Mouse (Mus musculus): ENCODE data around the gene Fam102a. TPM values are rescaled to one million over a fixed set of nuclear protein-coding genes. Genes with fewer than 3 reads are reported as not detected.
A peak's percentile ranks its signal among the peaks of the same experiment; 100 is the strongest.

The Fam102a gene
- polyA plus RNA-seq, 1 experiment from 2014 or later, result 21.0 TPM

DNA sequence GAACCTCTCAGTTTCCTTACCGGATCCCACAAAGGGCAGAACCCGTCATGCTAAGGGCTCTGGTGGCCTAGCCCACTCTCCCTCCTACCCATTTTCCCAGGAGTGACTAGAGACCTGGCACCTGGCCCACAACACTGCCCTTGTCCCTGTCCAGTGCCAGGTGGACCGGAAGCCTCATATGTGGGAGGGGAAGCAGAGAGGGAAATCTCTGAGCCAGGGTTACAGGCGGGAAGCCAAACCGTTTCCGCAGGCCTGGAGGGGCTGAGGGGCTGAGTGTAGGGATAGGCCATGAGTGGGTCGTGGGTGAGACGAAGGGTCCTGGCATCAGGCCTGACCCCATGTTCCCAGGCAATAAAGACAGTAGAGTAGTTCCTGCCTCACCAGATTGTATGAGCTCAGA lies 63.4 kb downstream of the Fam102a start:
- H3K27me3 ChIP-seq, result no peaks in the 10 kb centered on the region
- no peak for ATAC-seq (ENCODE audit: insufficient number of reproducible peaks, low FRiP score, low TSS enrichment, low read depth)
- no peak overlapping the region for H3K4me2 ChIP-seq (replicated peaks)
- no peaks in the 10 kb centered on the region for H3K9me3 ChIP-seq (replicated peaks)
- no peak overlapping the region for H3K4me3 ChIP-seq (replicated peaks)
- peaks cover 16% of the 10 kb centered on the region for H3K4me1 ChIP-seq
- H3K9ac ChIP-seq, result no peak overlapping the region
- peaks cover 32% of the 10 kb centered on the region for H3K36me3 ChIP-seq
- WGBS, result 86% methylated on average over 8 of the region's 8 CpGs
- H3K27ac ChIP-seq (replicated peaks), result no peak overlapping the region

GRCm38 (mm10) chr2:32599409-32599808 lies 64.3 kb downstream of the Fam102a start, which contains the start of gene St6galnac6:
St6galnac6 (plus strand) TSS chr2:32599709.
- 93% methylated on average over 3 of the region's 3 CpGs for WGBS
- H3K27ac ChIP-seq (replicated peaks), result no peak within 1 kb of the TSS
- no peak within 1 kb of the TSS for H3K9ac ChIP-seq
- no peaks in the 10 kb centered on the region for H3K9me3 ChIP-seq (replicated peaks)
- peaks cover 16% of the 10 kb centered on the region for H3K4me1 ChIP-seq
- H3K4me3 ChIP-seq (replicated peaks), result no peak within 1 kb of the TSS
- H3K4me2 ChIP-seq (replicated peaks), result no peak within 1 kb of the TSS
- H3K27me3 ChIP-seq, result no peaks in the 10 kb centered on the region
- no peak for ATAC-seq (ENCODE audit: insufficient number of reproducible peaks, low FRiP score, low TSS enrichment, low read depth)
- peaks cover 23% of the 10 kb centered on the region for H3K36me3 ChIP-seq

- Histone ChIP-seq H3K27ac (replicated peaks) (peak overlapping the region; percentile 76; the same call in 1 of the 2 replicates), H3K27me3 (no peaks in the 10 kb centered on the region), H3K9me3 (replicated peaks) (no peaks in the 10 kb centered on the region), H3K36me3 (peaks cover 11% of the 10 kb centered on the region), H3K4me3 (replicated peaks) (no peak overlapping the region), H3K4me1 (peaks cover 16% of the 10 kb centered on the region), H3K9ac (no peak overlapping the region), H3K4me2 (replicated peaks) (no peak overlapping the region)
- WGBS, result 24% methylated on average over 8 of the region's 8 CpGs
- 0 out of 2 replicates have a peak, but pooled peaks have one; percentile 7 for ATAC-seq (ENCODE audit: insufficient number of reproducible peaks, low FRiP score, low TSS enrichment, low read depth)
These were observed 66.4 kb downstream of the Fam102a start for GRCm38 (mm10) chr2:32601417-32602065.

DNA sequence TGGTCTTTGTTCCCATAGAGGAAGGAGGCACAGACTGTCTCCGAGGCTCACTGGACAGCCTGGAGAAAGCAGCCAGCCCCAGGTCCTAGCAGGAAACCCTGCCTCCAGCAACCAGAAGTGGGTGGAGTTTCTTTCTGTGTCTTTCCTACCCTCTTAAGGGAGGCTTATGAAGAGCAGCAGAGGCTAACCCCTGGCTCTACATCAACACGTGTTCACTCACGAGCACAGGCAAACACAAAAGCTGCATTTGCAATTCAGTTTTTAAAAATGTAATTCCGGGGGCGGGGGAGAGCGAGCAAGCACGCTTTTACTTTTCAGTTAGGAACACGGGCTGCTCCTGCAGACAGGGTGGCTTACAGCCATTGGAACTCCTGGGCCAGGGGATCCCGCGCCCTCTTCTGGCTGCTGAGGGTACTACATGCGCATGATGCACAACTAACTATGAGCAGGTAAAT lies 67.5 kb downstream of the Fam102a start:
- peak; percentile 63; the same call in 1 of the 2 replicates for ATAC-seq (ENCODE audit: insufficient number of reproducible peaks, low FRiP score, low TSS enrichment, low read depth)
- Histone ChIP-seq H3K4me1 (peaks cover 25% of the 10 kb centered on the region), H3K4me2 (replicated peaks) (peak overlapping the region; percentile 57), H3K27ac (replicated peaks) (peak overlapping the region; percentile 76), H3K9me3 (replicated peaks) (no peaks in the 10 kb centered on the region), H3K4me3 (replicated peaks) (peak overlapping the region; percentile 41), H3K36me3 (0 out of 2 replicates have a peak, but pooled peaks cover 2% of the 10 kb centered on the region), H3K9ac (no peak overlapping the region), H3K27me3 (no peaks in the 10 kb centered on the region)
- under 1% methylated on average over 11 of the region's 11 CpGs for WGBS

GRCm38 (mm10) chr2:32604631-32605030 lies 69.5 kb downstream of the Fam102a start:
- ATAC-seq (ENCODE audit: insufficient number of reproducible peaks, low FRiP score, low TSS enrichment, low read depth), result no peak
- no peak overlapping the region for H3K9ac ChIP-seq
- peaks cover 42% of the 10 kb centered on the region for H3K4me1 ChIP-seq
- no peaks in the 10 kb centered on the region for H3K27me3 ChIP-seq
- 55% methylated on average over 10 of the region's 10 CpGs for WGBS
- no peak overlapping the region for H3K27ac ChIP-seq (replicated peaks)
- H3K4me3 ChIP-seq (replicated peaks), result no peak overlapping the region
- H3K9me3 ChIP-seq (replicated peaks), result no peaks in the 10 kb centered on the region
- H3K36me3 ChIP-seq, result no peaks in the 10 kb centered on the region
- H3K4me2 ChIP-seq (replicated peaks), result no peak overlapping the region

DNA sequence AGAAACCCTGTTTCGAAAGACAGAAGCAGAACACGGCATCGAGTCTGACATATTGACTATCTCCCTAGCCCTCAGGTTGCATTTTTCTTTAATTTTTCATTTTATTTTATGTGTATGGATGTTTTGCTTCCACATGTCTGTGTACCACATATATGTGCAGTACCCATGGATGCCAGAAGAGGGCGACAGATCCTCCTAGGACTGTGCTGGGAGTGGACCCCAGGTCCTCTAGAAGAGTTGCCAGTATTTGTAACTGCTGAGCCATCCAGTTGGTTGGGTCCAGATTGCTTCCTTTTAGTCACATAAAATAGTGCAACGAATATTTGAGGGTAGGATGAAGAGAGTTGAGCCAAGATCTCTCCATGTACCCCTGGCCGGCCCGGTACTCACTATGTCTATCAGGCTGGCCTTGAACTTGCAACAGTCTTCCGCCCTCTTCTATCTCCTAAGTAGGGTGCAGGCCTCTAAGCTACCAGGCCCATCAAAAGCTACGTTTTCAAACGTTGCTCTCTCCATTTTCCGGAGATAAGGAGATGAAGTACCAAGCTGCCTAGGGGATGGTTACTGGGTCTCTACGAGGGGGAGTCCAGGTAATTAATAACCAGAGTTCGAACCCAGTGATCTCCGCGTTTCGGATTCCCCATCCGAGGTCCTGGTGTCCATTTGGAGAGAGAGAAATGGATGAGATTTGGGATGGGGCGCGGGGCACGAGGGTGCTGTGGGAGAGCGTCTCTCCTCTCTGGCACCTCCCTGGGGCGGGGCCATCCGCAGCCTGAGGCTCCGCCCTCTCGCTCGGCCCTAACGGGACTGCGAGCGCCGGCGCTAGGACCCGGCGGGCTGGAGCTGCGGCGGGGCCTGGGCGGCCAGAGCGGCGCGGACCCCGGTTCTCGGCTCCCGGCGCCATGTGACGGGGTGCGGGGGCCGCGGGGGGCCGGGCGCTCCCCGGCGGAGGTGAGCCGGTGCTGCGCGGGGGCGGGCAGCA lies 71.3 kb downstream of the Fam102a start:
- Histone ChIP-seq H3K4me1 (peaks cover 54% of the 10 kb centered on the region), H3K36me3 (no peaks in the 10 kb centered on the region), H3K9me3 (replicated peaks) (no peaks in the 10 kb centered on the region), H3K4me2 (replicated peaks) (peak overlapping the region; percentile 94), H3K4me3 (replicated peaks) (peak overlapping the region; percentile 74), H3K27ac (replicated peaks) (peak overlapping the region; percentile 75), H3K9ac (peak overlapping the region; percentile 65), H3K27me3 (no peaks in the 10 kb centered on the region)
- WGBS, result 10% methylated on average over 55 of the region's 55 CpGs
- peak; percentile 68 for ATAC-seq (ENCODE audit: insufficient number of reproducible peaks, low FRiP score, low TSS enrichment, low read depth)

- Histone ChIP-seq H3K9me3 (replicated peaks) (no peaks in the 10 kb centered on the region), H3K4me1 (peaks cover 44% of the 10 kb centered on the region), H3K4me3 (replicated peaks) (peak overlapping the region; percentile 74), H3K27ac (replicated peaks) (peak overlapping the region; percentile 75), H3K27me3 (no peaks in the 10 kb centered on the region), H3K36me3 (peaks cover 5% of the 10 kb centered on the region; the same call in 1 of the 2 replicates), H3K9ac (peak overlapping the region; percentile 65), H3K4me2 (replicated peaks) (peak overlapping the region; percentile 94)
- WGBS, result 1% methylated on average over 34 of the region's 34 CpGs
- peak; percentile 16; the same call in 1 of the 2 replicates for ATAC-seq (ENCODE audit: insufficient number of reproducible peaks, low FRiP score, low TSS enrichment, low read depth)
These were observed 72.3 kb downstream of the Fam102a start for GRCm38 (mm10) chr2:32607262-32607947.

- H3K36me3 ChIP-seq, result peaks cover 9% of the 10 kb centered on the region; the same call in 1 of the 2 replicates
- H3K4me3 ChIP-seq (replicated peaks), result peak overlapping the region; percentile 74
- H3K4me1 ChIP-seq, result peaks cover 41% of the 10 kb centered on the region
- peak overlapping the region; percentile 94 for H3K4me2 ChIP-seq (replicated peaks)
- 6% methylated on average over 25 of the region's 25 CpGs for WGBS
- 0 out of 2 replicates have a peak overlapping the region, but pooled peaks have one; percentile 10 for H3K9ac ChIP-seq
- no peaks in the 10 kb centered on the region for H3K27me3 ChIP-seq
- no peaks in the 10 kb centered on the region for H3K9me3 ChIP-seq (replicated peaks)
- peak overlapping the region; percentile 75 for H3K27ac ChIP-seq (replicated peaks)
- ATAC-seq (ENCODE audit: insufficient number of reproducible peaks, low FRiP score, low TSS enrichment, low read depth), result peak; percentile 80; the same call in 1 of the 2 replicates
These were observed 73.1 kb downstream of the Fam102a start for GRCm38 (mm10) chr2:32608141-32608777.

GRCm38 (mm10) chr2:32608778-32609435 lies 73.8 kb downstream of the Fam102a start:
- ATAC-seq (ENCODE audit: insufficient number of reproducible peaks, low FRiP score, low TSS enrichment, low read depth), result 0 out of 2 replicates have a peak, but pooled peaks have one; percentile 8
- Histone ChIP-seq H3K36me3 (peaks cover 15% of the 10 kb centered on the region; the same call in 1 of the 2 replicates), H3K4me1 (peaks cover 41% of the 10 kb centered on the region), H3K9me3 (replicated peaks) (no peaks in the 10 kb centered on the region), H3K27me3 (no peaks in the 10 kb centered on the region), H3K4me3 (replicated peaks) (peak overlapping the region; percentile 74), H3K9ac (no peak overlapping the region), H3K4me2 (replicated peaks) (peak overlapping the region; percentile 94), H3K27ac (replicated peaks) (peak overlapping the region; percentile 75)
- WGBS, result 44% methylated on average over 18 of the region's 18 CpGs
